Mouse (Mus musculus) bone marrow macrophage, adult 2 months (primary cell): Measurements from ENCODE around the gene Dhx16. TPM values are rescaled to one million over a fixed set of nuclear protein-coding genes. Genes with fewer than 3 reads are reported as not detected.

Experiments used
- H3K27ac ChIP-seq: 2 replicates; pipeline ENCODE4 v1.5.1; 2012; ENCODE audit warnings: low read depth, low read length; ENCODE audit not compliant: insufficient read depth
- H3K4me1 ChIP-seq: 2 replicates; pipeline ENCODE4 v1.6.1; 2012; ENCODE audit warnings: low read length; ENCODE audit not compliant: control insufficient read depth, insufficient read depth
- H3K4me3 ChIP-seq: 2 replicates; pipeline ENCODE4 v1.5.1; 2012; ENCODE audit warnings: mild to moderate bottlenecking, low read length, moderate library complexity; ENCODE audit not compliant: insufficient read depth
- CTCF ChIP-seq: IDR thresholded peaks from 2 replicates; pipeline ENCODE4 v1.5.1; 2012; ENCODE audit warnings: low read depth, mild to moderate bottlenecking, low read length, moderate library complexity
- POLR2A ChIP-seq: IDR thresholded peaks from 2 replicates; pipeline ENCODE4 v1.6.1; 2012; ENCODE audit warnings: mild to moderate bottlenecking, low read depth, low read length, borderline replicate concordance
- polyA plus RNA-seq: library from polyadenylated mRNA; stranded (reverse); fragments of >200 nt; gene quantifications from 2 replicates; pipeline ENCODE4 v1.2.4, GENCODE M21; 2012; ENCODE audit not compliant: missing spikeins, insufficient read depth, insufficient read length

Dhx16 gene
- polyA plus RNA-seq, 1 experiment, result 57.5 TPM

GRCm38 (mm10) chr17:35859835-35860234 is 19.8 kb upstream of the Dhx16 start:
- Histone ChIP-seq H3K27ac (peak overlapping the region; percentile 46), H3K4me1 (peaks cover 28% of the 10 kb centered on the region), H3K4me3 (no peak overlapping the region)
- no peak for TF ChIP-seq CTCF
- TF ChIP-seq POLR2A, result no peak

DNA sequence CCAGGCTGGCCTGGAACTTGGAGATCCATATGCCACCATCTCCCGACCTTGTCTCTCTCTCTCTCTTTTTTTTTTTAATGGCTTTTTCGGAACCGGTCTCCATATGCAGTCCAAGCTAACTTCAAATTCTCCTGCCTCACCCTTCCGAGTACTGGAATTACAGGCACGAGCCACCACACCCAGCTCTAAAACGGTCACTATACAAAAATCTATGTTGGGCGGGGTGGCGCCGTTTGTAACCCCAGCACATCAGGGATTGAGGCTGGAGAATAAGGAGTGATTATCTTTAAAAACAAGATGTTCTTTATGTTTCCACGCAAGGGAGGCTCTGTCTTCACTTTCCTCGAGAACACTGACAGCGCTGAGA is 18.8 kb upstream of the Dhx16 start:
- Histone ChIP-seq H3K4me3 (peak overlapping the region; percentile 87), H3K4me1 (peaks cover 28% of the 10 kb centered on the region), H3K27ac (no peak overlapping the region)
- TF ChIP-seq CTCF (no peak), POLR2A (no peak)

- Histone ChIP-seq H3K27ac (peak within 1 kb of the TSS; percentile 65), H3K4me1 (peaks cover 28% of the 10 kb centered on the region), H3K4me3 (peak within 1 kb of the TSS; percentile 87)
- no peak for TF ChIP-seq CTCF
- no peak for TF ChIP-seq POLR2A
Observed at GRCm38 (mm10) chr17:35861198-35861857, 18.3 kb upstream of the Dhx16 start, which contains the start of gene Nrm. TSS of gene Nrm (plus strand) at chr17:35861318.

- Histone ChIP-seq H3K27ac (peak overlapping the region; percentile 96), H3K4me3 (peak overlapping the region; percentile 98), H3K4me1 (peaks cover 21% of the 10 kb centered on the region)
- TF ChIP-seq CTCF (no peak), POLR2A (no peak)
Observed at GRCm38 (mm10) chr17:35864832-35865353, 14.7 kb upstream of the Dhx16 start.

DNA sequence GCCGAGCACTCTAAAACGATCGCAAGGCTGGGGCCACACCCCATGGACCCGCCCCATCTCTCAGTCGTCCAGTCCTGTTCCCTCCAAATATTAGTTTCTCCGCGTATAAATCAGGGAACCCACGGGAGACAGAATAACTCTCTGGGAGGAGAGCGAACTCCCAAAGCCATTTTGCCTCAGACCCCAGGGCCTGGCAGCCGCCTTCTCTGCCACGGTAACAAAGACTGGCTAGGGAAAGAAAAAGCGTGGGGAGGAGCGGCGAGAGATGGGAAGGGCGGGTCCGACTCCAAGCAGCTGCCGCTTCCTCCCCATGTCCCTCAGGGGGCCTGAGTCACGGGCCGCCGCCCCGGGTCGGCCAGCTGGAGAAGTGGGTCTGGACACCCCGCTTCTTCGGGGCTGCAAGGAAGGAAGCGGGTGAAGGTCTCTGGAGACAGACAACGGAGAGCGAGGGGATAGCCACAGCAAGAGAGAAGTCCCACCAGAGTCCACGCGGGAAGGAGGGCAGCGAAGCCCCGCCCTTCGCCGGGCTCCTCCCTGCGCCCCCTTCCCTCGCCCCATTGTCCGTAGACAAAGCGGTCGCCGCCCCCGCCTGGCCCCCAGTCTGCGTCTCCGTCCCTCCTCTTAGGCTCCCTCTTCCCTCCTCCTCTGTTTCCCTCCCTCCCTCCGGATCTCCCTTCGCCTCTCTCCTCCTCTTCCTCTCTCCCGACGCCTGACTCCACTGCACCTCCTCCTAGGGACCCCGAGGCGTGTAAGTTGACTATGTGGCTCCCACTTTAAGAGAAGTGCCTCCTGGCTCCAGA is 13.9 kb upstream of the Dhx16 start, which contains the start of gene Ppp1r18:
Gene Ppp1r18, plus strand, starts transcription at position 113 of the 800 bp plus-strand sequence.
- TF ChIP-seq CTCF (no peak), POLR2A (no peak)
- Histone ChIP-seq H3K27ac (peak within 1 kb of the TSS; percentile 96), H3K4me1 (peaks cover 13% of the 10 kb centered on the region), H3K4me3 (peak within 1 kb of the TSS; percentile 98)

GRCm38 (mm10) chr17:35866281-35866831 is 13.3 kb upstream of the Dhx16 start:
- Histone ChIP-seq H3K27ac (peak overlapping the region; percentile 96), H3K4me3 (peak overlapping the region; percentile 98), H3K4me1 (peaks cover 15% of the 10 kb centered on the region)
- TF ChIP-seq CTCF, result no peak
- no peak for TF ChIP-seq POLR2A

- TF ChIP-seq POLR2A, result no peak
- TF ChIP-seq CTCF, result no peak; the same call in 1 of the 2 replicates
Observed at GRCm38 (mm10) chr17:35866911-35867890, 12.4 kb upstream of the Dhx16 start.

DNA sequence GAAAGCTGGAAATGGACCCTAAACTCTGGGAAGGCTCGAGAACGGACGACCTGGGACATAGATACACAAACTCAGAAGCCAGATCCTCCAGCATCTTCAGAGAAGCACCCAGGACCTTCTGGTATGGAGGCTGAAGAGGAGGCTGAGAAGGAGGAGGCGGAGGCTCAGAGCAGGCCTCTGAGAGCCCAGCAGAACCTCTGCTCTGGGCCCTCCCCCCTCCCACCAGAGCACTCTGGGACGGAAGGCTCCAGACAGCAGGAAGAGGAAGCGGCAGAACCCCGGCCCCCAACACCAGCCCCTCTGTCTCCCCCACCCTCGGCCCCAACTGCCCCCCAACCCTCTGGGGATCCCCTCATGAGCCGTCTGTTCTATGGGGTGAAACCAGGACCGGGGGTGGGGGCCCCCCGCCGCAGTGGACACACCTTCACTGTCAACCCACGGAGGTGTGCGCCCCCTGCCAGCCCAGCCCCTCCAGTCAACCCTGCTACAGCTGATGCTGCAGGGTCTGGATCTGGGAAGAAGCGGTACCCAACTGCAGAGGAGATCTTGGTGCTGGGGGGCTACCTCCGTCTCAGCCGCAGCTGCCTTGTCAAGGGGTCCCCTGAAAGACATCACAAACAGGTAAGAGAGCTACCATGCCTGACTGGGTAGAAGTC is 11.3 kb upstream of the Dhx16 start:
- Histone ChIP-seq H3K4me3 (peak overlapping the region; percentile 98), H3K27ac (peak overlapping the region; percentile 99), H3K4me1 (peaks cover 21% of the 10 kb centered on the region)
- TF ChIP-seq CTCF (no peak), POLR2A (no peak)

More at GRCm38 (mm10) chr17:35866911-35867890, 12.4 kb upstream of the Dhx16 start:
- H3K27ac ChIP-seq, result peak overlapping the region; percentile 96
- H3K4me3 ChIP-seq, result peak overlapping the region; percentile 98
- peaks cover 16% of the 10 kb centered on the region for H3K4me1 ChIP-seq

DNA sequence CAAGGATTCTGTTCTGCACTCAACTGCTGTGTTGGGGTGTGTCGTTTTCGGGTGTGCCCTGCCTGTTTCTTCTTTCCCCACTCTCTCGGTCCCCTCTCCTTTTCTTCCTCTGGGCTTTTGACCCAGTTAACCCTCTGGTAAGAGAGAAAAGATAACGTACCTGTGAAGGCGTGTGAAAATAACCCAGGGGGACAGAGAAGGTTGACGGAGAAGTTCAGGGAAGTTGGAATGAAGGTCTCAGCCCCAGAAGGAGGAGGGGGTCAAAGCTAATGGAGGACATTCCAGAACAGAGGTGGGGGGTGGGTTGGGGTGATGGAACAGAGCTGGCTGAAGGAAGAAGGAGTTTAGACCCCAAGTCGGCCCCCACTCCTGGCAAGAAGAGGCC is 10.7 kb upstream of the Dhx16 start:
- Histone ChIP-seq H3K4me1 (peaks cover 23% of the 10 kb centered on the region), H3K4me3 (peak overlapping the region; percentile 98), H3K27ac (peak overlapping the region; percentile 99)
- no peak for TF ChIP-seq CTCF
- no peak for TF ChIP-seq POLR2A
